Mouse (Mus musculus): Measurements from ENCODE around the gene Caprin2.
"Not testable (repeated sequence)": the region's sequence is repeated elsewhere in the genome, so short reads cannot be mapped to it uniquely, and the experiment has no call there.

DNA sequence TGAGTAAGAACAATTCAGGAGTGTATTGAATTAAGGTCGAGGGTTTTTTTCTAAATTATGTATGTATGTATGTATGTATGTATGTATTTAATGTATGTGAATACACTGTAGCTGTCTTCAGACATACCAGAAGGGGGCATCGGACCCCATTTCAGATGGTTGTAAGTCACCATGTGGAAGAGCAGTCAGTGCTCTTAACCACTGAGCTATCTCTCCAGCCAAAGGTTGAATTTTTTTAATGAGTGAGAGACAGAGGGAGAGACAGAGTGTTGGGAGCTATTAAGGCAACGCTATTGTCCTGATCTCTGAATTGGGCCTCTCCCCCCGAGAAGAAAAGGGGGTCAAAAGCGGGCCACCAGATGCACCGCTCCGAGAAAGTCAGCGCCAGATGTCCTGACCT, 15.9 kb upstream of the Caprin2 start:
- TF ChIP-seq CTCF, EP300 (IDR thresholded peaks at IDR 0.05; ENCODE audit: low read depth): not testable (repeated sequence)
